Mouse (Mus musculus) bone marrow, adult 2 months (tissue): ENCODE data around the gene Cdx2. TPM values are rescaled to one million over a fixed set of nuclear protein-coding genes. Genes with fewer than 3 reads are reported as not detected.

ENCODE experiments used
- H3K27ac ChIP-seq: fragments of 200-500 bp; 2 replicates; pipeline ENCODE4 v1.5.1; 2012; ENCODE audit warnings: low read depth, mild to moderate bottlenecking, control low read depth, inconsistent platforms, low read length; ENCODE audit not compliant: control insufficient read depth, poor library complexity, insufficient read depth
- H3K4me1 ChIP-seq: fragments of 200-500 bp; 2 replicates; pipeline ENCODE4 v1.6.1; 2011; ENCODE audit warnings: low read length; ENCODE audit not compliant: control insufficient read depth, insufficient read depth
- H3K4me3 ChIP-seq: fragments of 200-500 bp; replicated peaks from 2 replicates; pipeline ENCODE3; 2011; ENCODE audit warnings: mild to moderate bottlenecking, low read depth, low read length, control low read depth; ENCODE audit not compliant: control insufficient read depth
- CTCF ChIP-seq: fragments of 200-500 bp; IDR thresholded peaks from 2 replicates; pipeline ENCODE4 v1.5.1; 2011; ENCODE audit warnings: low read length, control low read depth; ENCODE audit not compliant: control insufficient read depth, insufficient read depth
- POLR2A ChIP-seq: fragments of 200-500 bp; IDR thresholded peaks from 2 replicates; pipeline ENCODE4 v1.6.1; 2011; ENCODE audit warnings: low read depth, mild to moderate bottlenecking, control low read depth, low read length, borderline replicate concordance; ENCODE audit not compliant: control insufficient read depth
- WGBS: fragments of 180-500 bp; shearing (Covaris S2); methylation state at CpG from one replicate; pipeline ENCODE4 v1.1.7; 2018; 5-methylcytosine and 5-hydroxymethylcytosine counted together
- polyA plus RNA-seq: library from polyadenylated mRNA; stranded (reverse); fragments of >200 nt; gene quantifications from 2 replicates; pipeline ENCODE4 v1.2.4, GENCODE M21; 2011; ENCODE audit warnings: low replicate concordance; ENCODE audit not compliant: missing spikeins, insufficient read depth, insufficient read length

Cdx2 gene
- polyA plus RNA-seq, 1 experiment, result not detected

DNA sequence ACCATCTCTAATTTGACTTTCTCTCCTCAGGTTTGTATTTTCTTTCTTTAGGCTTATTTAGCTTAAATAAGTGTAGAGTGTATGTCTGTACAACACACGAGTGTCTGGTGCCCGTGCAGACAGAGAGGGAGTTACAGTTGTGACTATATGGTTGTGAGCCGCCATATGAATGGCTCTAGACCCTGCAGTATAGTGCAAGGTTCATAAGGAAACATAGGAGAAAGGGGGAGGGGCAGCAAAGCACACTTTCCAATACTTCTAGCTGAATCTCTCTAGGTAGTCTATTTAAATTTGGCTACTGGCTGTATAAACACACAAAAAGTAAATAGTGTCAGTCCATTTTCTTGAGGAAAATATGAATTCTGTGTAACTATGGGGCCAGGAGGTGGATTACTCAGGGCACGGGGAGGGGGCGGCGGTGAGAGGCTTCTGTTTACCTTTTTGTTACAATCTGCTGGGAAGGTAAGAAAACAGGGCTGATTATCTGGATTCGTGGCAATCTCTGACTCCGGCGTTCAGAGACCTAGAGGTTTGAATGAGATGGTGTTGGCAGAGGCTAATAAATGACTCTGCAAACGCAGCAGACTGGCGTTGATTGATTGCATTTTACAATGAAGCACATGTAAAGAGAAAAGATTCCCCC, 45.0 kb downstream of the Cdx2 start:
- WGBS, result 63% methylated on average over 11 of the region's 11 CpGs
- TF ChIP-seq CTCF (no peak), POLR2A (no peak)
- Histone ChIP-seq H3K4me1 (no peaks in the 10 kb centered on the region), H3K4me3 (no peak overlapping the region), H3K27ac (no peak overlapping the region)

GRCm38 (mm10) chr5:147260778-147261177, 46.3 kb downstream of the Cdx2 start:
- no peak overlapping the region for H3K27ac ChIP-seq
- no peaks in the 10 kb centered on the region for H3K4me1 ChIP-seq
- TF ChIP-seq CTCF, result no peak
- no peak for TF ChIP-seq POLR2A
- 72% methylated on average over 4 of the region's 4 CpGs for WGBS
- H3K4me3 ChIP-seq, result no peak overlapping the region

DNA sequence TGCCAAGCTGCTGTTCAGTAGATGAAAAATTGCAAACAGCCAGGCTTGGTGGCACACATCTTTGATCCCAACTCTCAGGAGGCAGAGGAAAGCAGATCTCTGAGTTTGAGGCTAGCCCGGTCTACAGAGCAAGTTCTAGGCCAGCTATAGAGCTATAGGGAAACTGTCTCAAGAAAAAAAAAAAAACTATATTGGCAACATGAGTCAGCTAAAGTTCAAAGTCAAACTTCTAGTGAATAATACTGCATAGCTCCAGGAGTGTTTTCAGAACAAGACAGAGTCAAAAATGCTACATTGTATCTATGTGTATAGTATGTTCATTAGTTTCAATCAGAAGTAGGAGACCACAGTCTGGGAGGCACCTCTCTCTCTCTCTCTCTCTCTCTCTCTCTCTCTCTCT, 46.9 kb downstream of the Cdx2 start:
- WGBS, result 68% methylated on average over 1 of the region's 1 CpGs
- no peaks in the 10 kb centered on the region for H3K4me1 ChIP-seq
- H3K27ac ChIP-seq, result no peak overlapping the region
- no peak for TF ChIP-seq CTCF
- TF ChIP-seq POLR2A, result no peak
- no peak overlapping the region for H3K4me3 ChIP-seq

Other genes starting within 250 kb of the Cdx2 start
- gene Lnx2, start 230.7 kb downstream of the Cdx2 start, polyA plus RNA-seq, result 3.6 and 3.8 TPM in 2 replicates
- 67.3 and 100 TPM in 2 replicates for gene Polr1d, start 230.2 kb downstream of the Cdx2 start, polyA plus RNA-seq
- gene Gsx1, start 118.6 kb downstream of the Cdx2 start, polyA plus RNA-seq, result not detected in 2 replicates
- not detected in 2 replicates for gene Pdx1, start 37.3 kb downstream of the Cdx2 start, polyA plus RNA-seq
- gene Urad, start 15.2 kb upstream of the Cdx2 start, polyA plus RNA-seq, result not detected in 2 replicates
- gene Flt3, start 93.2 kb upstream of the Cdx2 start, polyA plus RNA-seq, result 2.6 and 3.8 TPM in 2 replicates
- gene Pan3, start 122.9 kb upstream of the Cdx2 start, polyA plus RNA-seq, result 89.2 and 180 TPM in 2 replicates